Mouse (Mus musculus): Measurements from ENCODE around the gene D330045A20Rik. TPM values are rescaled to one million over a fixed set of nuclear protein-coding genes. Genes with fewer than 3 reads are reported as not detected.
"Not testable (repeated sequence)": the region's sequence is repeated elsewhere in the genome, so short reads cannot be mapped to it uniquely, and the experiment has no call there.

D330045A20Rik gene
- 1.5 and 1.6 TPM in 2 replicates for polyA plus RNA-seq (2015; fragmentation: Nextera tagmentation; extraction: Ambion mirVana)

GRCm38 (mm10) chrX:139480022-139480894 is at the start of gene D330045A20Rik:
Gene D330045A20Rik, plus strand, starts transcription at chrX:139480367.
- no peak within 1 kb of the TSS for H3K27ac ChIP-seq (ENCODE audit: low read length)
- 21% methylated on average over 26 of the region's 28 CpGs for WGBS
- H3K36me3 ChIP-seq (ENCODE audit: control insufficient read depth, insufficient read depth), result no peaks in the 10 kb centered on the region
- H3K9ac ChIP-seq (replicated peaks; ENCODE audit: low read depth, low read length), result no peak within 1 kb of the TSS; the same call in 1 of the 2 replicates
- H3K27me3 ChIP-seq (replicated peaks; ENCODE audit: control insufficient read depth, insufficient read depth, low read length), result no peaks in the 10 kb centered on the region
- peak; percentile 93 for ATAC-seq
- no peaks in the 10 kb centered on the region for H3K4me1 ChIP-seq (replicated peaks; ENCODE audit: control insufficient read depth, insufficient read depth, low read length)
- peak within 1 kb of the TSS; percentile 60 for H3K4me2 ChIP-seq (ENCODE audit: low read length)
- H3K9me3 ChIP-seq (ENCODE audit: control insufficient read depth, low read length), result no peaks in the 10 kb centered on the region
- peak within 1 kb of the TSS; percentile 40 for H3K4me3 ChIP-seq (replicated peaks; ENCODE audit: low read length)

GRCm38 (mm10) chrX:139432550-139432949 is 47.6 kb upstream of the D330045A20Rik start:
- H3K4me1 ChIP-seq (replicated peaks; ENCODE audit: control insufficient read depth, insufficient read depth, low read length), result no peaks in the 10 kb centered on the region
- H3K9me3 ChIP-seq (ENCODE audit: control insufficient read depth, low read length), result no peaks in the 10 kb centered on the region
- no peaks in the 10 kb centered on the region for H3K36me3 ChIP-seq (ENCODE audit: control insufficient read depth, insufficient read depth)
- no peak overlapping the region for H3K4me2 ChIP-seq (ENCODE audit: low read length)
- H3K4me3 ChIP-seq (replicated peaks; ENCODE audit: low read length), result no peak overlapping the region
- WGBS, result 79% methylated on average over 2 of the region's 2 CpGs
- no peak for ATAC-seq
- no peaks in the 10 kb centered on the region for H3K27me3 ChIP-seq (replicated peaks; ENCODE audit: control insufficient read depth, insufficient read depth, low read length)
- no peak overlapping the region for H3K9ac ChIP-seq (replicated peaks; ENCODE audit: low read depth, low read length)
- no peak overlapping the region for H3K27ac ChIP-seq (ENCODE audit: low read length)

GRCm38 (mm10) chrX:139435202-139435601 is 45.0 kb upstream of the D330045A20Rik start:
- H3K27ac ChIP-seq (ENCODE audit: low read length), result no peak overlapping the region
- H3K4me1 ChIP-seq (replicated peaks; ENCODE audit: control insufficient read depth, insufficient read depth, low read length), result no peaks in the 10 kb centered on the region
- ATAC-seq, result no peak
- H3K9me3 ChIP-seq (ENCODE audit: control insufficient read depth, low read length), result no peaks in the 10 kb centered on the region
- H3K27me3 ChIP-seq (replicated peaks; ENCODE audit: control insufficient read depth, insufficient read depth, low read length), result no peaks in the 10 kb centered on the region
- no peak overlapping the region for H3K4me3 ChIP-seq (replicated peaks; ENCODE audit: low read length)
- no peaks in the 10 kb centered on the region for H3K36me3 ChIP-seq (ENCODE audit: control insufficient read depth, insufficient read depth)
- WGBS, result 73% methylated on average over 2 of the region's 2 CpGs
- no peak overlapping the region for H3K4me2 ChIP-seq (ENCODE audit: low read length)
- no peak overlapping the region for H3K9ac ChIP-seq (replicated peaks; ENCODE audit: low read depth, low read length)

GRCm38 (mm10) chrX:139441057-139441456 is 39.1 kb upstream of the D330045A20Rik start:
- H3K4me1 ChIP-seq (replicated peaks; ENCODE audit: control insufficient read depth, insufficient read depth, low read length); ATAC-seq; H3K9me3 ChIP-seq (ENCODE audit: control insufficient read depth, low read length); H3K27me3 ChIP-seq (replicated peaks; ENCODE audit: control insufficient read depth, insufficient read depth, low read length); H3K4me2 ChIP-seq (ENCODE audit: low read length); H3K36me3 ChIP-seq (ENCODE audit: control insufficient read depth, insufficient read depth); H3K9ac ChIP-seq (replicated peaks; ENCODE audit: low read depth, low read length); H3K4me3 ChIP-seq (replicated peaks; ENCODE audit: low read length); H3K27ac ChIP-seq (ENCODE audit: low read length): not testable (repeated sequence)
- WGBS, result 96% methylated on average over 22 of the region's 22 CpGs

- ATAC-seq, result no peak
- Histone ChIP-seq H3K4me3 (replicated peaks; ENCODE audit: low read length) (no peak overlapping the region), H3K9ac (replicated peaks; ENCODE audit: low read depth, low read length) (no peak overlapping the region), H3K4me2 (ENCODE audit: low read length) (no peak overlapping the region), H3K27ac (ENCODE audit: low read length) (no peak overlapping the region), H3K36me3 (ENCODE audit: control insufficient read depth, insufficient read depth) (no peaks in the 10 kb centered on the region), H3K4me1 (replicated peaks; ENCODE audit: control insufficient read depth, insufficient read depth, low read length) (no peaks in the 10 kb centered on the region), H3K9me3 (ENCODE audit: control insufficient read depth, low read length) (no peaks in the 10 kb centered on the region), H3K27me3 (replicated peaks; ENCODE audit: control insufficient read depth, insufficient read depth, low read length) (no peaks in the 10 kb centered on the region)
- 73% methylated on average over 2 of the region's 2 CpGs for WGBS
These were observed 23.4 kb upstream of the D330045A20Rik start for GRCm38 (mm10) chrX:139456812-139457211.

- Histone ChIP-seq H3K9ac (replicated peaks; ENCODE audit: low read depth, low read length) (no peak overlapping the region), H3K27ac (ENCODE audit: low read length) (no peak overlapping the region), H3K36me3 (ENCODE audit: control insufficient read depth, insufficient read depth) (no peaks in the 10 kb centered on the region), H3K4me2 (ENCODE audit: low read length) (no peak overlapping the region), H3K4me1 (replicated peaks; ENCODE audit: control insufficient read depth, insufficient read depth, low read length) (no peaks in the 10 kb centered on the region), H3K9me3 (ENCODE audit: control insufficient read depth, low read length) (no peaks in the 10 kb centered on the region), H3K27me3 (replicated peaks; ENCODE audit: control insufficient read depth, insufficient read depth, low read length) (no peaks in the 10 kb centered on the region), H3K4me3 (replicated peaks; ENCODE audit: low read length) (no peak overlapping the region)
- WGBS, result 68% methylated on average over 7 of the region's 7 CpGs
- no peak for ATAC-seq
These were observed 1.9 kb downstream of the D330045A20Rik start for GRCm38 (mm10) chrX:139482083-139482482.

GRCm38 (mm10) chrX:139484974-139485373 is 4.8 kb downstream of the D330045A20Rik start:
- Histone ChIP-seq H3K27me3 (replicated peaks; ENCODE audit: control insufficient read depth, insufficient read depth, low read length) (no peaks in the 10 kb centered on the region), H3K4me1 (replicated peaks; ENCODE audit: control insufficient read depth, insufficient read depth, low read length) (no peaks in the 10 kb centered on the region), H3K9me3 (ENCODE audit: control insufficient read depth, low read length) (no peaks in the 10 kb centered on the region), H3K9ac (replicated peaks; ENCODE audit: low read depth, low read length) (no peak overlapping the region), H3K4me3 (replicated peaks; ENCODE audit: low read length) (no peak overlapping the region), H3K36me3 (ENCODE audit: control insufficient read depth, insufficient read depth) (no peaks in the 10 kb centered on the region), H3K27ac (ENCODE audit: low read length) (no peak overlapping the region), H3K4me2 (ENCODE audit: low read length) (no peak overlapping the region)
- ATAC-seq, result no peak
- 69% methylated on average over 1 of the region's 1 CpGs for WGBS

DNA sequence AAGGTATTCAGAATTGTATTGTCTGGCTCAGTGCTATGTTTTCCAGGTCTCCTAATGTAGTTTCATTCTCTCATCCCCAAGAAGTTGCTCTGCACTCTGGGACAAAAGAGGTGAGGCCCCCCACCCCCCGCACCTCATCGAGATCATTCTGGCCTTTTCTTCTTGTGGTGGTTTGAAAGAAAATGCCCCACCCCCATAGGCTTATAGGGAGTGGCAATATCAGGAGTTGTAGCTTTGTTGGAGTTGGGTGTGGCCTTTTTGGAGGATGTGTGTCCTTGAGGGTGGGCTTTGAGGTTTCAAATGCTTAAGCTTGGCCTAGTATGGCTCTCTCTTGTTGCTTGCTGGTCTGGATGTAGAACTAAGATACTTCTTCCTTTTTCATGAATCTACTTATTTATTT is 36.0 kb downstream of the D330045A20Rik start:
- Histone ChIP-seq H3K27ac (ENCODE audit: low read length) (no peak overlapping the region), H3K4me3 (replicated peaks; ENCODE audit: low read length) (no peak overlapping the region), H3K4me2 (ENCODE audit: low read length) (no peak overlapping the region), H3K9me3 (ENCODE audit: control insufficient read depth, low read length) (no peaks in the 10 kb centered on the region), H3K36me3 (ENCODE audit: control insufficient read depth, insufficient read depth) (no peaks in the 10 kb centered on the region), H3K4me1 (replicated peaks; ENCODE audit: control insufficient read depth, insufficient read depth, low read length) (no peaks in the 10 kb centered on the region), H3K9ac (replicated peaks; ENCODE audit: low read depth, low read length) (no peak overlapping the region), H3K27me3 (replicated peaks; ENCODE audit: control insufficient read depth, insufficient read depth, low read length) (no peaks in the 10 kb centered on the region)
- no peak for ATAC-seq
- 92% methylated on average over 2 of the region's 2 CpGs for WGBS

- no peaks in the 10 kb centered on the region for H3K27me3 ChIP-seq (replicated peaks; ENCODE audit: control insufficient read depth, insufficient read depth, low read length)
- no peaks in the 10 kb centered on the region for H3K36me3 ChIP-seq (ENCODE audit: control insufficient read depth, insufficient read depth)
- H3K9me3 ChIP-seq (ENCODE audit: control insufficient read depth, low read length), result no peaks in the 10 kb centered on the region
- H3K4me1 ChIP-seq (replicated peaks; ENCODE audit: control insufficient read depth, insufficient read depth, low read length), result no peaks in the 10 kb centered on the region
- no peak for ATAC-seq
- WGBS, result 94% methylated on average over 2 of the region's 2 CpGs
- no peak overlapping the region for H3K9ac ChIP-seq (replicated peaks; ENCODE audit: low read depth, low read length)
- H3K27ac ChIP-seq (ENCODE audit: low read length), result no peak overlapping the region
- H3K4me3 ChIP-seq (replicated peaks; ENCODE audit: low read length), result no peak overlapping the region
- no peak overlapping the region for H3K4me2 ChIP-seq (ENCODE audit: low read length)
These were observed 39.1 kb downstream of the D330045A20Rik start for GRCm38 (mm10) chrX:139519251-139519650.

Measured in forebrain, embryonic 16.5 days (tissue).